Mouse (Mus musculus) ZHBTc4 (cell line): ENCODE measurements around the gene Atp5d.
A peak's percentile ranks its signal among the peaks of the same experiment; 100 is the strongest.

Experiments
- DNase-seq: peaks from one replicate; pipeline ENCODE4 v3.0.0-alpha.2; 2011; ENCODE audit warnings: low read depth, low spot score

Atp5d gene

GRCm38 (mm10) chr10:80139975-80140665 is 1.7 kb downstream of the Atp5d start:
- no peak for DNase-seq

DNA sequence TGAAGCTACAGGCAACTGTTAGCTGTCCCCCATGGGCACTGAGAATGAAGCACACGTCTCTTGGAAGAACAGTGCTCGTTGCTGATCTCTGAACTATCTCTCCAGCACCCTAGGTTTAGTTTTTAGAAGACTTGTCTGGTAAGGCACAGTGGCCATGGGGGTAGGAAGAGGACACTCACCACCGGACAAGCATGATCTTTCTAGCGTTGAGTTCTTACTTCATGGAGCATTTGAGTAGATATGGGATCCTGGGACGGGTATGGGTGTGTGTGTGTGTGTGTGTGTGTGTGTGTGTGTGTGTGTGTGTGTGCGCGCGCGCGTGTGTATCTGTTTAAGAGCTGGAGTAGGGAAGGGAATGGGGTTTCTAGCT is 2.2 kb downstream of the Atp5d start, which contains the start of gene Cbarp:
Gene Cbarp, minus strand, starts transcription at position 170 of the 370 bp plus-strand sequence.
- DNase-seq = no peak

- peak; percentile 96 for DNase-seq
Observed at GRCm38 (mm10) chr10:80141243-80141642, 2.8 kb downstream of the Atp5d start.

GRCm38 (mm10) chr10:80141786-80142529 is 3.5 kb downstream of the Atp5d start:
- DNase-seq = peak; percentile 99

GRCm38 (mm10) chr10:80142530-80142925 is 4.1 kb downstream of the Atp5d start:
- DNase-seq = peak; percentile 50

DNA sequence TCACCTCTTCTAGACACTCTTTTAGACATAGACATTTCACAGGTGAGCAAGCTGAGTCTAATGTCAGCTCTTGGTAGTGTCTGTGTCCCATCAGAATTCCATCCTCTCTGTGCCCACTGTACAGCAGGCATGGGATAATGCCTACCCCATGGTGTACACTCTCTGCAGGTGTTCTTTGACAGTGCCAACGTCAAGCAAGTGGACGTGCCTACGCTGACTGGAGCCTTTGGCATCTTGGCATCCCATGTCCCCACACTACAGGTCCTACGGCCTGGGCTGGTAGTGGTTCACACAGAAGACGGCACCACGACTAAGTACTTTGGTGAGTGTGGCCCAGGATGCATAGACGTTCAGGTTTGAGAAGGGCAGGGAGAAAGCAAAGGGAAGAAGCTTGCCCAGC is 5.2 kb downstream of the Atp5d start:
- no peak for DNase-seq

DNA sequence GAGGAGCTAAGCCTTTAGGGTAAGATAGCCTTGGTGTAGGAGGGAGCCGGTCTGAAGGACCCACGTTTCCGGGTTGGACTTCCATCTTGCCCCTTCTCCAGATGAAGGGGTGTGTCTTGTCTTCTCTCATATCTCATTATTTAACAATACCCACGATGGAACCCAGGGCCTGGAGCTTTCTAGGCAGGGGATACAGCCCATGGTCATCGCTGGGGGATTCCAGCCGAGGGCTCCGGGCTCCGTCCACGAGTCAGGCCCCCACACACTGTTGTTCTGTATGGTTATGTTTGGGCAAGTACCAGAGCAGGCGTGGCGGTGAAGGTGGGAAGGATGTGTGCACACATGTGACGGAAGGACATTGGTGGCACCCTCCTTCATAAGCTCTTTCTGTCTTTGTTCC is 5.7 kb downstream of the Atp5d start:
- DNase-seq = no peak

- DNase-seq = peak; percentile 74
Observed at GRCm38 (mm10) chr10:80144864-80145838, 6.7 kb downstream of the Atp5d start.

DNA sequence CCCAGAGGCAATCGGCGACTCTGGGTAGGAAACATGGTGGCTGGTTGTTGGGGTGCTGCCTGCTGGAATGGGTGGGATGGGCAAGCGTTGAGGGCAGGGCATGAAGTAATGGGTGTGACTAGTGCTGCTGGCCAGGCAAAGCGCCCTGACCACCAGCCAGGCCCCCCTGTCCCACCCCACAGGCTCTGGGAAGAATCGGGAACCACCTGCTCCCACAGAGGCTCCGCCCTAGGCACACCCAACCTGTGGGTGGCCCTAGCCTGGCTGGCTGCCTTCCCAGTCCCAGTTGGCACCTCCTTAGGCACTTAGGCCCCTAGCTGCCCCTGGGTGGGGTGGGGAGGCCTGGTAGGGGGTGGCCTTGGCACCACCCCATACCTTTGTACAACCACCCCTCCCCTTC is 7.5 kb downstream of the Atp5d start:
- no peak for DNase-seq

- no peak for DNase-seq
Observed at GRCm38 (mm10) chr10:80146568-80147011, 8.2 kb downstream of the Atp5d start.

- DNase-seq = no peak
Observed at GRCm38 (mm10) chr10:80147146-80147718, 8.8 kb downstream of the Atp5d start.

GRCm38 (mm10) chr10:80147719-80148601 is 9.5 kb downstream of the Atp5d start, which contains the start of gene Midn:
Midn (plus strand) TSS chr10:80148272.
- peak; percentile 85 for DNase-seq

- DNase-seq = peak; percentile 96
Observed at GRCm38 (mm10) chr10:80148610-80149290, 10.3 kb downstream of the Atp5d start.

- DNase-seq = peak; percentile 99
Observed at GRCm38 (mm10) chr10:80149291-80150225, 11.1 kb downstream of the Atp5d start.

GRCm38 (mm10) chr10:80150226-80151210 is 12.1 kb downstream of the Atp5d start:
- peak; percentile 59 for DNase-seq

GRCm38 (mm10) chr10:80151211-80152034 is 13.0 kb downstream of the Atp5d start:
- peak; percentile 69 for DNase-seq
